Comparison of ENCODE assay signal across 19 mouse cellular contexts in the genomic region with DNA sequence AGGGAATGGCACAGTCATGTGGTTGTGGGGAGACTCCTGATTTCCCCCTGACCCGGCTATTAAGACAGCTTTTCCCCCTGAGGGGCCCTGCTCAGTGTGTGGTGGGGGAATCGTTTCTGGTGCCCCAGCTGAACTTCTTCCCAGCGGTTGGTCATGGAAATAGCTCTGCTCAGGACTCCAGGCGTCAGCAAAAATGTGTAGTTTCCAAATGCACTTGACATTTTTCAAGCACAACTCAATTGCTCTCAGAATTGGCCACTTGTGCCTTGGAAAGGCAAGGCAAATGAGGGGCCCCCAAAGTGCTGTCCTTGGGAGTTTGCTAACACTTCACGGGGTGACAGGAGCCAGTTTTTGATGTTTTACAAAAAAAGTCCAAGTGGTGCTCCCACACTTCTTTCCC.
DNase-seq lines count a peak whose midpoint lies in the region; ATAC-seq and TF ChIP-seq lines count a peak whose summit lies in the region.
"Had no signal": no experiment of that assay in that cellular context is flagged by ENCODE, and none has a peak within 500 bp of the region (broad histone marks: within the 10 kb centered on the region; RNA-seq: fewer than 3 reads in every experiment).

No protein-coding gene starts in this region.

- no peak overlapping the region for H3K9ac ChIP-seq in hindbrain, embryonic 11.5 days (ENCODE audit: low read depth, low read length)
- H3K9ac ChIP-seq in embryonic facial prominence, embryonic 14.5 days (ENCODE audit: low read depth, low read length) = no peak overlapping the region
- H3K9ac ChIP-seq in lung, postnatal 0 days (replicated peaks; ENCODE audit: low read depth) = no peak overlapping the region
- no peak overlapping the region for H3K9ac ChIP-seq in liver, embryonic 11.5 days (ENCODE audit: low read depth, low read length)
- H3K9ac ChIP-seq: limb, embryonic 13.5 days; liver, embryonic 14.5 days; stomach, embryonic 15.5 days had no signal

- no peak for TF ChIP-seq EP300 in lung, postnatal 0 days (IDR thresholded peaks at IDR 0.05)

- peak overlapping the region; percentile 8; the same call in 1 of the 2 replicates for H3K27ac ChIP-seq in hindbrain, embryonic 10.5 days
- H3K27ac ChIP-seq in hindbrain, embryonic 11.5 days (ENCODE audit: low read depth, low read length) = no peak overlapping the region
- no peak overlapping the region for H3K27ac ChIP-seq in embryonic facial prominence, embryonic 14.5 days (replicated peaks; ENCODE audit: low read depth, low read length)
- no peak overlapping the region for H3K27ac ChIP-seq in lung, postnatal 0 days (ENCODE audit: low read length)
- no peak overlapping the region for H3K27ac ChIP-seq in liver, embryonic 11.5 days (ENCODE audit: low read depth, low read length)
- H3K27ac ChIP-seq: limb, embryonic 13.5 days; liver, embryonic 14.5 days; stomach, embryonic 15.5 days had no signal

- H3K27me3 ChIP-seq in hindbrain, embryonic 10.5 days (ENCODE audit: insufficient read depth, poor library complexity, severe bottlenecking) = no peaks in the 10 kb centered on the region
- no peaks in the 10 kb centered on the region for H3K27me3 ChIP-seq in hindbrain, embryonic 11.5 days (ENCODE audit: control insufficient read depth, insufficient read depth, low read length)
- H3K27me3 ChIP-seq in embryonic facial prominence, embryonic 14.5 days (replicated peaks; ENCODE audit: control insufficient read depth, insufficient read depth, low read length) = no peaks in the 10 kb centered on the region
- 0 out of 2 replicates have a peak, but pooled peaks cover 4% of the 10 kb centered on the region for H3K27me3 ChIP-seq in lung, postnatal 0 days (replicated peaks; ENCODE audit: insufficient read depth, low read length)
- H3K27me3 ChIP-seq in liver, embryonic 11.5 days (replicated peaks; ENCODE audit: control insufficient read depth, insufficient read depth, low read length) = no peaks in the 10 kb centered on the region
- H3K27me3 ChIP-seq: CH12.LX; limb, embryonic 13.5 days; stomach, embryonic 15.5 days had no signal

- H3K36me3 ChIP-seq in hindbrain, embryonic 10.5 days = no peaks in the 10 kb centered on the region
- no peaks in the 10 kb centered on the region for H3K36me3 ChIP-seq in hindbrain, embryonic 11.5 days (ENCODE audit: control insufficient read depth, insufficient read depth, low read length)
- H3K36me3 ChIP-seq in embryonic facial prominence, embryonic 14.5 days (ENCODE audit: control insufficient read depth, insufficient read depth, low read length) = no peaks in the 10 kb centered on the region
- H3K36me3 ChIP-seq in lung, postnatal 0 days (ENCODE audit: insufficient read depth, low read length) = no peaks in the 10 kb centered on the region
- no peaks in the 10 kb centered on the region for H3K36me3 ChIP-seq in liver, embryonic 11.5 days (ENCODE audit: control insufficient read depth, insufficient read depth, low read length)
- H3K36me3 ChIP-seq: limb, embryonic 13.5 days; stomach, embryonic 15.5 days had no signal

- 24% methylated on average over 5 of the region's 5 CpGs for WGBS in hindbrain, embryonic 10.5 days
- WGBS in hindbrain, embryonic 11.5 days = 13% methylated on average over 5 of the region's 5 CpGs
- 20% methylated on average over 5 of the region's 5 CpGs for WGBS in embryonic facial prominence, embryonic 14.5 days
- 17% methylated on average over 5 of the region's 5 CpGs for WGBS in lung, postnatal 0 days
- 48% methylated on average over 5 of the region's 5 CpGs for WGBS in liver, embryonic 11.5 days

- peaks cover 26% of the 10 kb centered on the region for H3K4me1 ChIP-seq in hindbrain, embryonic 10.5 days (replicated peaks)
- no peaks in the 10 kb centered on the region for H3K4me1 ChIP-seq in hindbrain, embryonic 11.5 days (replicated peaks; ENCODE audit: control insufficient read depth, insufficient read depth, low read length)
- H3K4me1 ChIP-seq in embryonic facial prominence, embryonic 14.5 days (ENCODE audit: control insufficient read depth, insufficient read depth, low read length) = peaks cover 12% of the 10 kb centered on the region
- no peaks in the 10 kb centered on the region for H3K4me1 ChIP-seq in lung, postnatal 0 days (ENCODE audit: insufficient read depth, low read depth, low read length)
- H3K4me1 ChIP-seq in liver, embryonic 11.5 days (replicated peaks; ENCODE audit: control insufficient read depth, insufficient read depth, low read length) = no peaks in the 10 kb centered on the region
- H3K4me1 ChIP-seq: stomach, embryonic 15.5 days had no signal

- no peak for TF ChIP-seq CTCF in lung, postnatal 0 days (IDR thresholded peaks at IDR 0.05)

- no peak for ATAC-seq in hindbrain, embryonic 11.5 days (ENCODE audit: low FRiP score)
- ATAC-seq in embryonic facial prominence, embryonic 14.5 days (ENCODE audit: low read depth) = no peak
- peak; percentile 32; the same call in 1 of the 2 replicates for ATAC-seq in lung, postnatal 0 days
- ATAC-seq in liver, embryonic 11.5 days (replicated peaks; ENCODE audit: low FRiP score) = no peak
- ATAC-seq: hindbrain, embryonic 16.5 days; intestine, postnatal 0 days had no signal

- H3K9me3 ChIP-seq in hindbrain, embryonic 10.5 days = no peaks in the 10 kb centered on the region
- H3K9me3 ChIP-seq in hindbrain, embryonic 11.5 days (ENCODE audit: control insufficient read depth, low read length) = no peaks in the 10 kb centered on the region
- H3K9me3 ChIP-seq in embryonic facial prominence, embryonic 14.5 days (ENCODE audit: control insufficient read depth, low read length) = no peaks in the 10 kb centered on the region
- H3K9me3 ChIP-seq in lung, postnatal 0 days (ENCODE audit: low read length) = no peaks in the 10 kb centered on the region
- H3K9me3 ChIP-seq in liver, embryonic 11.5 days (ENCODE audit: control insufficient read depth, low read length) = no peaks in the 10 kb centered on the region
- H3K9me3 ChIP-seq: limb, embryonic 13.5 days; stomach, embryonic 15.5 days had no signal

- peak; percentile 11 for DNase-seq in hindbrain, embryonic 10.5 days (ENCODE audit: low spot score)
- no peak for DNase-seq in hindbrain, embryonic 11.5 days (ENCODE audit: low spot score)
- peak; percentile 40 for DNase-seq in embryonic facial prominence, embryonic 14.5 days (ENCODE audit: low spot score)
- DNase-seq in lung, postnatal 0 days (ENCODE audit: low spot score) = peak; percentile 64
- peak; percentile 60 for DNase-seq in retina, postnatal 1 day
- no peak for DNase-seq in c-Kit-positive CD71-positive TER-119-positive erythroid progenitor cells, embryonic 14.5 days (ENCODE audit: low spot score)
- DNase-seq in liver, embryonic 11.5 days (ENCODE audit: low spot score) = no peak
- DNase-seq: adrenal gland, adult 2 months; cerebellum, adult 8-10 months; heart, postnatal 36 days; right cerebral cortex, postnatal 14 days; thymus, adult 18-20 months; thymus, postnatal 4 days had no signal

- H3K4me3 ChIP-seq in hindbrain, embryonic 10.5 days = no peak overlapping the region
- H3K4me3 ChIP-seq in hindbrain, embryonic 11.5 days (ENCODE audit: low read depth, low read length) = no peak overlapping the region
- no peak overlapping the region for H3K4me3 ChIP-seq in embryonic facial prominence, embryonic 14.5 days (ENCODE audit: low read depth, low read length)
- H3K4me3 ChIP-seq in lung, postnatal 0 days (ENCODE audit: low read depth, low read length) = no peak overlapping the region
- no peak overlapping the region for H3K4me3 ChIP-seq in liver, embryonic 11.5 days (ENCODE audit: low read depth, low read length)
- H3K4me3 ChIP-seq: limb, embryonic 13.5 days; stomach, embryonic 15.5 days had no signal

- no peak overlapping the region for H3K4me2 ChIP-seq in hindbrain, embryonic 11.5 days (replicated peaks; ENCODE audit: low read depth, low read length)
- H3K4me2 ChIP-seq in embryonic facial prominence, embryonic 14.5 days (ENCODE audit: low read depth, low read length) = no peak overlapping the region
- H3K4me2 ChIP-seq in lung, postnatal 0 days (replicated peaks; ENCODE audit: low read depth, low read length) = no peak overlapping the region
- H3K4me2 ChIP-seq in liver, embryonic 11.5 days = no peak overlapping the region
- H3K4me2 ChIP-seq: stomach, embryonic 15.5 days had no signal

Comparison
In these comparisons a context has a peak if more than half of its experiments do, and no peak if none do; other contexts are left out.
1. DNase-seq: peak in hindbrain, embryonic 10.5 days (single experiment), embryonic facial prominence, embryonic 14.5 days (single experiment), lung, postnatal 0 days (single experiment) and retina, postnatal 1 day (single experiment); none in hindbrain, embryonic 11.5 days (single experiment), c-Kit-positive CD71-positive TER-119-positive erythroid progenitor cells, embryonic 14.5 days (single experiment) and liver, embryonic 11.5 days (single experiment).